Mouse (Mus musculus) left cerebral cortex, postnatal 4 days (tissue): ENCODE results near the gene Galk2. TPM values are rescaled to one million over a fixed set of nuclear protein-coding genes. Genes with fewer than 3 reads are reported as not detected.

ENCODE experiments used
- DNase-seq: peaks from one replicate; pipeline ENCODE4 v3.0.0-alpha.2; 2022
- intact Hi-C: fragments of 180-260 bp; cut with DNase I; formaldehyde crosslinking; loops from one replicate; pipeline ENCODE4 v1.15.1; 2025
- total RNA-seq, 2 experiments: library from RNA; stranded (reverse); gene quantifications; 2 replicates each; pipeline ENCODE4 v1.2.3; 2021

The Galk2 gene
- total RNA-seq, 2 experiments from 2014 or later = 25.1 to 25.8 TPM

DNA sequence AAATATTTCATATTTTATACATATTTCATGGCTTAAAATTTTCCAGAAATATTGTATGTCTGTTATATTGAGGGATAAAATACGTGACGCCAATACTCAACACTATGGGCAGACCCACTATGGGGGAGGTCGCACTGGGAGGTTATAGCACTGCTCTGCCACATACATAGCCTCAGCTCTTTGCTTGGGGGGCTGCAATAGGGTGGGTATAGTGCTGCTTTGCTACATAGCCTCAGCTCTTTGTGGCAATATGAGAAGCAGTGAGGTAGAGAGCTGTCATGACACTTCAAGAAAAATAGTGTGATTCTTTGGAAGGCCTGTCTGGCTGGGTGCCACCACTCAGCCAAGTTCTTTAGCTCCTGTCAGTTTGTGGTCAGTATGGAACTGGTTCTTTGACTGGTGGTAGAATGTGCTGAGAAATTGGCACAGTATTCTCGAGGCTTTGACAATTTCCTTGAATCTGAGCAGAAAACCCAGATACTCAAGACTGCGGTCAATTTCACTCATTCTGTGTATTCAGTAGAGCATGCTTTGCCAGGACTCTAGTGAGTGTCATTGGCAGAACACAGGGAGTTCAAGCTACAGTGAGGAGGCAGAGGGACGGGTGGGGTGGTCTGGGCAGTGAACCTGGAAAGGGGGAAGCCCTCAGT, 80.2 kb downstream of the Galk2 start:
- intact Hi-C loops = no loop called here
- peak; percentile 30 for DNase-seq

DNA sequence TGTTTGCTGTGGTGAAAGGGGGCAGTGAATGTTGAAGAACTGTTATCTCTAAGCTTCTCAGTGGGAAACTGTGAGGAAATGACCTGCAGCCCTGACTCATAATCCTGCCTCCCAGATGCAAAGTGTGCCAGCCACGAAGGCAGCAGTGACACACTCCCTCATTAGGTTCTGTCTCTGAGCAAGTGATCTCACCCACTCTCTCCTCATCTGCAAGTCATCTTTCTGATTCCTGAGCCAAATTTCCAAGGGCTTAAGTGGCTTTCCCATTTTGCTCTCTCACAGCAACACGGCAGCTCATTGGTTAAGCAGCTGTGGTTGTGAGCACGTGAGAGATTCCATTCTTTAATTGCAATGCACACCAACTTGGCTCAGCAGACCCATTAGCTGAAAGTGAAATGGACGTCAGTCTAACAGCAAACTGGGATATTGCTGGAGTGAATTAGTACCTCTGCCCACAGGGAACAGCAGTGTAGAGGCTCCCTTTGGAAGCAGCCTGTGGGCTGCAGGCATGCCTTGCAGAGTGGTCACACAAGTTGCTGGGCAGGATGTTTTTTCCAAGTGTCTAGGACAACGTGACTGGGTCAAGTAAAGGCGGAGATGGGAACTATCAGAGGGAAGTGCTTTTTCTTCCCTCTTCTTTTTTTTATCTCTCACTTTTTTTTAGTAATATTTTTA, 82.3 kb downstream of the Galk2 start:
- intact Hi-C loops = no loop called here
- no peak for DNase-seq

- intact Hi-C loops = no loop called here
- no peak for DNase-seq
These were observed 84.4 kb downstream of the Galk2 start for GRCm38 (mm10) chr2:125943301-125943700.

GRCm38 (mm10) chr2:125948195-125948594, 89.3 kb downstream of the Galk2 start:
- intact Hi-C loops = no loop called here
- DNase-seq = no peak

DNA sequence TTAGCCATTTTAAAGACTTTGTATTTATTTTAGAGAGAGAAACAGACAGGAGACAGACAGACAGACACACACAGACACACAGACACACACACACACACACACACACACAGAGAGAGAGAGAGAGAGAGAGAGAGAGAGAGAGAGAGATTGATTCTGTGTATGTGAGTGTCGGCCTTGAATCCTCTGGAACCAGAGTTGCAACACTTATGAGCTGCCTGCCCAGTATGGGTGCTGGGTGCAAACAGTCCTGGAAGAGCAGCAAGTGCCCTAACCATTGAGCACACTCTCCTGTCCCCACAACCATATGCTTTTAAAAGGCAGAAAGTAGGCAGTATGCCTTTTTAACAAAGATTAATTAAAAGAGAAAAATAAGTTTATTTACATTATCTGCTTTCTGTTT, 109.9 kb downstream of the Galk2 start:
- DNase-seq = no peak
- intact Hi-C loops = no loop called here

- no peak for DNase-seq
- intact Hi-C loops = no loop called here
These were observed 114.3 kb downstream of the Galk2 start for GRCm38 (mm10) chr2:125973207-125973606.

GRCm38 (mm10) chr2:125975206-125975605, 116.3 kb downstream of the Galk2 start:
- DNase-seq = no peak
- intact Hi-C loops = no loop called here

- intact Hi-C loops = no loop called here
- no peak for DNase-seq
These were observed 117.0 kb downstream of the Galk2 start for GRCm38 (mm10) chr2:125975808-125976345.

GRCm38 (mm10) chr2:126002291-126002690, 143.4 kb downstream of the Galk2 start:
- no peak for DNase-seq
- intact Hi-C loops = loop anchor here (10.0 kb wide), 1 partner anchor 363 kb away; no protein-coding TSS in a partner anchor

DNA sequence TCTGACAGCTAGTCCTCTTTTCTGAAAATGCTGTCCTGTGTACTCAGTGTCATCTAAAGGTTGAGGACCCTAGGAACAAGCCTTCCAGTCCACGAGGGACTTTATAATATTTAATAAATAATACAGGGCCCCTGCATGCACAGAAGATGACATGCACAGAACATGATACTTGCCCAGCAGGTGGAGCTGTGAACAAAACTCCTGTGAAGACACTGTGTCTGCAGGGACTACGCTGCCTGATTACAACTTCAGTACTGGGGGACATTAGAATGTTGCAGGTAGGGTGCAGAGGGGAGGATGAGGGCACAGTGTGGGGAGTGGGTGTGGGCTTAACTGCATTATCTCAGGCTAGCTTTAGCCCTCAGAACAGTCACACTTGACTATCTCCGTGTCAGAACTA, 147.2 kb downstream of the Galk2 start:
- intact Hi-C loops = loop anchor here (10.0 kb wide), 1 partner anchor 359 kb away; no protein-coding TSS in a partner anchor

DNA sequence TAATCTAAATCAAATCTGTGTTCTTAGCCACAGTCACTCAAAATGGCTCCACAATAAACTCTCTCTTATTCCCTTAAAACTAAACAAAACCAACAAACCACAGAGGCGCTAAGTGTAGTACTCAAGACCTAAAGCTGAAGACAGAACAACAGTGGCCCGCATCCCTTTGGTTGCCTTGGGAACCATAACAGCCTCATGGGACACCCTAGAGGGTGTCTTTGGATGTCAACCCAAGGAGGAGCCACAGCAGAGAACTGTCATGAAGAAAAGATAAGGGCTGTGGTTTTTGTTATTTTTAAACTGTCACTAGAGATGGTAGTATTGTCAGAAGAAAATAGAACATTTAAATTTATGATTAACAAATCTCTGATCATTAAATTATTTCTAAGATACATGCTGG, 147.8 kb downstream of the Galk2 start:
- no peak for DNase-seq
- intact Hi-C loops = loop anchor here (10.0 kb wide), 1 partner anchor 358 kb away; no protein-coding TSS in a partner anchor

More for the DNA sequence above, 147.2 kb downstream of the Galk2 start:
- peak; percentile 66 for DNase-seq

GRCm38 (mm10) chr2:126014989-126015710, 156.2 kb downstream of the Galk2 start:
- intact Hi-C loops = no loop called here
- DNase-seq = no peak

- intact Hi-C loops = no loop called here
- no peak for DNase-seq
These were observed 157.0 kb downstream of the Galk2 start for GRCm38 (mm10) chr2:126015763-126016473.

DNA sequence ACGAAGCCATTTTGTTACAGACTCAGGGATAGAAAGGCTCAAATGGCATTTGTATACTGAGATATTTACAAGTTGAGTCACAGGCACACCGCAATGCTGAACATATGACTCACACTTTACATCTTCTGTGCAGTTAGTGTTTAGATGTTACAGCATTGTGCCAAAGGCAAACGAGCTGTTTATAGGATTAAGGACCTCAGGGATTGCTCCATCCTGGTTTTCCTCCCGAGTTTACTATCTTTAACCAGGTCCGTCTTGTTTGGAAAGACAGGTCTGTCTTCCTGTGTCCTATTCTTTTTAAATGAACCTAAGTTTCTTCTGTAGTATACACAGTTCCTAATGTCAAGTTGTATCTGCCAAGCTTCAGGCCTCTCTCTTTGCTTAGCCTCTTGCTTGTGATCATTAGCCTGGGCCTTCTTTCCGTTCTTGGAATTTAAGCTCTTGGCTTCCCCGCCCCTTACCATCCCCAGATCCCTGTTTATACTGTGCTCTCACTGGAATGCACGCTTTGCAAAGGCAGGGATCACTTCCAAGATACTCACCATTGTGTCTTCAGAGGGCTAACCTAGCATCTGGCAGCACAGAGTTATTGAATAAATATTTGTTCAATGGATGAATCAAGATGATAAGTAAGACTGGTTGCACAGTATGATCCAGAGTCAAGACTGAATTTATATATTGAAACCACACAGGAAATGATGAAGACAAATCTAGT, 172.4 kb downstream of the Galk2 start:
- intact Hi-C loops = loop anchor here (10.0 kb wide), 1 partner anchor 137 kb away; no protein-coding TSS in a partner anchor
- DNase-seq = no peak

GRCm38 (mm10) chr2:126033114-126033972, 174.4 kb downstream of the Galk2 start:
- DNase-seq = peak; percentile 7
- intact Hi-C loops = loop anchor here (10.0 kb wide), 1 partner anchor 139 kb away; no protein-coding TSS in a partner anchor
